ENCODE assay signal across 6 mouse cellular contexts in the genomic region with DNA sequence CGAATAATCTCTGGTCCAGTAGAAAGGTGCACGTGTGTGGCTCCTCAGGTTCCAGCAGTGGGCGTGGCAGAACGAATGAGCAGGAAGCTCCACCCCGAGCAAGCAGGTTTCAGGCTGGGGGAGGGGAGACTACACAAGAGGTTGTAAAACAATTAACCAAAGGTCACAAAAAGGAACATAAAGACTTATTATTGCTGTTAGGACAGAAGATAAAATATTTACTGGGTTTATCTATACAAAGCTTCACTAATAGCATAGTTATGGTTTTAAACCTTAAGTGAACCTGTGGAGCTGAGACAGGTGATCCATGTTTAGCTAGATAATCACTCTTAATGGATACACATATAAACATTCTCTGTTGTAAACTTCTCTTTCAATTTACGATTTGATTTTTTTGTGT. TPM values are rescaled to one million over a fixed set of nuclear protein-coding genes. Genes with fewer than 3 reads are reported as not detected.
"Had no signal": no experiment of that assay in that cellular context is flagged by ENCODE, and none has a peak within 500 bp of the region (broad histone marks: within the 10 kb centered on the region; RNA-seq: fewer than 3 reads in every experiment).

No protein-coding gene starts in this region.

RNA-seq across cellular contexts. Expression of a gene that starts 8.8 kb away (rescaled TPM):
- polyA plus RNA-seq: neural tube, embryonic 13.5 days; neural tube, embryonic 14.5 days; neural tube, embryonic 15.5 days; spleen, adult 2 months; thymus, adult 2 months; urinary bladder, adult 2 months had no signal
